In the genomic region with DNA sequence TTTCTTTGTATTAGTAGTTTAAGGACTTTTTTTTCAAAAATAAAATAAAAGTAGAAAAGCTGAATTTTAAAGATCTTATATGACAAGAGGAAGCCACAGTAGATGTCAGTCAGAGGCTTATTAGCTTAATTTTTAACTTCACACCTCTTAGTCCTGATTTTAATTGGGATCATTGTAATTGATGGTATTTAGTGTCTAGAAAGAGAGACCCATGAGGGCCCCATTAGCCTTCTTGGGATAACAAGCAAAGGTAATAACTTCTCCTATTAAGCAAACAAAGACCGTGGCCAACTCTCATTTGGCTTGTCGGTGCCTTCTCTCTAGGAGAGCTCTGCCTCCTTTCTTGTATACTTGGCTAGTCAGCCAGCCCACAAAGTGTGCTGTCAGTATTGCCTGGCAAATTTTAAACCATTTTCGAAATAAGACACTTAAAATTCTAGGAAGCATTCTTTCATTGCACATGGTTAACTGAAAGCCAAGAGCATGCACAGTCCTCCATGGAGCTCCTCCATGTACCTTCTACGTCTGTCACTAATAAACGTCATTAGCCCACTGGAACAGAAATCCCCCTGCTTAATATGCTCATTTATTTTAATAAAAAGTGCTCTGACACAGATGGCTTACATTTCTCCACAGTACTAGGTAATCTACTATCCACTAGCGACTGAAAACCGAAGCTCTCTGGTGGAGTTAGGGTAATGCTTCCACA, we compare ENCODE assay signal across 18 mouse cellular contexts.
DNase-seq lines count a peak whose midpoint lies in the region; ATAC-seq and TF ChIP-seq lines count a peak whose summit lies in the region.
"Had no signal": no experiment of that assay in that cellular context is flagged by ENCODE, and none has a peak within 500 bp of the region (broad histone marks: within the 10 kb centered on the region; RNA-seq: fewer than 3 reads in every experiment).

No protein-coding gene starts in this region.

- H3K4me2 ChIP-seq in midbrain, postnatal 0 days (ENCODE audit: low read depth, low read length, poor library complexity, severe bottlenecking): no peak overlapping the region
- H3K4me2 ChIP-seq in forebrain, postnatal 0 days (ENCODE audit: low read depth): no peak overlapping the region
- H3K4me2 ChIP-seq in neural tube, embryonic 14.5 days (ENCODE audit: low read depth, low read length): no peak overlapping the region
- no peak overlapping the region for H3K4me2 ChIP-seq in midbrain, embryonic 14.5 days (ENCODE audit: low read length)
- H3K4me2 ChIP-seq: heart, embryonic 12.5 days; limb, embryonic 12.5 days; liver, embryonic 13.5 days had no signal

- ATAC-seq in midbrain, postnatal 0 days (ENCODE audit: low FRiP score): no peak
- ATAC-seq in forebrain, postnatal 0 days: no peak
- ATAC-seq in neural tube, embryonic 14.5 days (ENCODE audit: low read depth): peak; percentile 51
- ATAC-seq in midbrain, embryonic 14.5 days (ENCODE audit: low FRiP score, low TSS enrichment): no peak
- ATAC-seq: intestine, embryonic 16.5 days had no signal

- no peaks in the 10 kb centered on the region for H3K4me1 ChIP-seq in midbrain, postnatal 0 days (ENCODE audit: insufficient read depth, low read length)
- H3K4me1 ChIP-seq in midbrain, embryonic 10.5 days: no peaks in the 10 kb centered on the region
- H3K4me1 ChIP-seq in forebrain, postnatal 0 days (ENCODE audit: insufficient read depth): no peaks in the 10 kb centered on the region
- no peaks in the 10 kb centered on the region for H3K4me1 ChIP-seq in neural tube, embryonic 14.5 days (ENCODE audit: control insufficient read depth, insufficient read depth, low read length)
- H3K4me1 ChIP-seq in midbrain, embryonic 14.5 days (ENCODE audit: control insufficient read depth, insufficient read depth, low read length): no peaks in the 10 kb centered on the region
- H3K4me1 ChIP-seq: heart, embryonic 12.5 days; limb, embryonic 12.5 days; liver, embryonic 13.5 days had no signal

- no peaks in the 10 kb centered on the region for H3K36me3 ChIP-seq in midbrain, postnatal 0 days (ENCODE audit: insufficient read depth, low read length)
- no peaks in the 10 kb centered on the region for H3K36me3 ChIP-seq in midbrain, embryonic 10.5 days
- no peaks in the 10 kb centered on the region for H3K36me3 ChIP-seq in forebrain, postnatal 0 days (ENCODE audit: insufficient read depth)
- no peaks in the 10 kb centered on the region for H3K36me3 ChIP-seq in neural tube, embryonic 14.5 days (ENCODE audit: control insufficient read depth, insufficient read depth, low read length)
- no peaks in the 10 kb centered on the region for H3K36me3 ChIP-seq in midbrain, embryonic 14.5 days (ENCODE audit: control insufficient read depth, insufficient read depth, low read length)
- H3K36me3 ChIP-seq: heart, embryonic 12.5 days; limb, embryonic 12.5 days; liver, embryonic 13.5 days had no signal

- H3K27me3 ChIP-seq in midbrain, postnatal 0 days (ENCODE audit: insufficient read depth, low read length): no peaks in the 10 kb centered on the region
- no peaks in the 10 kb centered on the region for H3K27me3 ChIP-seq in midbrain, embryonic 10.5 days (ENCODE audit: low read depth, poor library complexity, severe bottlenecking)
- H3K27me3 ChIP-seq in forebrain, postnatal 0 days (ENCODE audit: insufficient read depth, low read length): no peaks in the 10 kb centered on the region
- no peaks in the 10 kb centered on the region for H3K27me3 ChIP-seq in neural tube, embryonic 14.5 days (ENCODE audit: control insufficient read depth, insufficient read depth, low read length)
- no peaks in the 10 kb centered on the region for H3K27me3 ChIP-seq in midbrain, embryonic 14.5 days (ENCODE audit: control insufficient read depth, insufficient read depth, low read length)
- H3K27me3 ChIP-seq: CH12.LX; heart, embryonic 12.5 days; limb, embryonic 12.5 days; liver, embryonic 13.5 days had no signal

- no peak overlapping the region for H3K27ac ChIP-seq in midbrain, postnatal 0 days (ENCODE audit: low read depth, low read length)
- no peak overlapping the region for H3K27ac ChIP-seq in midbrain, embryonic 10.5 days (replicated peaks)
- no peak overlapping the region for H3K27ac ChIP-seq in forebrain, postnatal 0 days (ENCODE audit: low read depth, low read length)
- no peak overlapping the region for H3K27ac ChIP-seq in neural tube, embryonic 14.5 days (ENCODE audit: low read depth, low read length)
- no peak overlapping the region for H3K27ac ChIP-seq in midbrain, embryonic 14.5 days (replicated peaks; ENCODE audit: low read depth, low read length)
- H3K27ac ChIP-seq: kidney, postnatal 0 days; layer of hippocampus, adult 2 months; left cerebral cortex, adult 2 months; limb, embryonic 12.5 days; liver, embryonic 13.5 days had no signal

- H3K9me3 ChIP-seq in midbrain, postnatal 0 days (ENCODE audit: low read length): no peaks in the 10 kb centered on the region
- no peaks in the 10 kb centered on the region for H3K9me3 ChIP-seq in midbrain, embryonic 10.5 days (replicated peaks)
- no peaks in the 10 kb centered on the region for H3K9me3 ChIP-seq in forebrain, postnatal 0 days (ENCODE audit: low read length)
- H3K9me3 ChIP-seq in neural tube, embryonic 14.5 days (ENCODE audit: control insufficient read depth, low read length): no peaks in the 10 kb centered on the region
- H3K9me3 ChIP-seq in midbrain, embryonic 14.5 days (ENCODE audit: control insufficient read depth, low read length): no peaks in the 10 kb centered on the region
- H3K9me3 ChIP-seq: heart, embryonic 12.5 days; limb, embryonic 12.5 days; liver, embryonic 13.5 days had no signal

- H3K9ac ChIP-seq in midbrain, postnatal 0 days (replicated peaks; ENCODE audit: low read length, poor library complexity, severe bottlenecking): no peak overlapping the region
- no peak overlapping the region for H3K9ac ChIP-seq in forebrain, postnatal 0 days
- no peak overlapping the region for H3K9ac ChIP-seq in neural tube, embryonic 14.5 days (replicated peaks; ENCODE audit: low read depth, low read length)
- H3K9ac ChIP-seq in midbrain, embryonic 14.5 days (replicated peaks; ENCODE audit: low read length): no peak overlapping the region
- H3K9ac ChIP-seq: heart, embryonic 12.5 days; limb, embryonic 12.5 days; liver, embryonic 13.5 days had no signal

- 66% methylated on average over 7 of the region's 7 CpGs for WGBS in midbrain, postnatal 0 days
- 80% methylated on average over 7 of the region's 7 CpGs for WGBS in midbrain, embryonic 10.5 days
- WGBS in forebrain, postnatal 0 days: 40% methylated on average over 7 of the region's 7 CpGs
- 41% methylated on average over 7 of the region's 7 CpGs for WGBS in neural tube, embryonic 14.5 days
- WGBS in midbrain, embryonic 14.5 days: 68% methylated on average over 7 of the region's 7 CpGs

- no peak for TF ChIP-seq CTCF in midbrain, postnatal 0 days (IDR thresholded peaks at IDR 0.05)
- no peak for TF ChIP-seq CTCF in forebrain, postnatal 0 days (IDR thresholded peaks at IDR 0.05; ENCODE audit: low read depth)

- DNase-seq in cerebellum, postnatal 14 days: peak; percentile 21 to 59
- no peak for DNase-seq in cerebellum, adult 8-10 months
- DNase-seq in midbrain, postnatal 0 days (ENCODE audit: low spot score): peak; percentile 6
- DNase-seq in midbrain, embryonic 10.5 days (ENCODE audit: low spot score): no peak
- peak; percentile 5 for DNase-seq in forebrain, postnatal 0 days
- DNase-seq in right cerebral cortex, postnatal 14 days: no peak
- no peak for DNase-seq in midbrain, embryonic 14.5 days
- DNase-seq: adrenal gland, adult 2 months; liver, embryonic 13.5 days; thymus, adult 18-20 months had no signal

- no peak overlapping the region for H3K4me3 ChIP-seq in midbrain, postnatal 0 days (ENCODE audit: low read depth, low read length)
- no peak overlapping the region for H3K4me3 ChIP-seq in midbrain, embryonic 10.5 days
- H3K4me3 ChIP-seq in forebrain, postnatal 0 days (ENCODE audit: low read depth, low read length): no peak overlapping the region
- H3K4me3 ChIP-seq in neural tube, embryonic 14.5 days (ENCODE audit: low read depth, low read length): no peak overlapping the region
- H3K4me3 ChIP-seq in midbrain, embryonic 14.5 days (replicated peaks; ENCODE audit: low read depth, low read length): no peak overlapping the region
- H3K4me3 ChIP-seq: heart, embryonic 12.5 days; layer of hippocampus, adult 2 months; left cerebral cortex, adult 2 months; limb, embryonic 12.5 days; liver, embryonic 13.5 days had no signal

Comparison
In these comparisons a context has a peak if more than half of its experiments do, and no peak if none do; other contexts are left out.
1. DNase-seq: peak in cerebellum, postnatal 14 days (2 of 2), midbrain, postnatal 0 days (single experiment) and forebrain, postnatal 0 days (single experiment); none in cerebellum, adult 8-10 months (single experiment), midbrain, embryonic 10.5 days (single experiment), right cerebral cortex, postnatal 14 days (single experiment) and midbrain, embryonic 14.5 days (single experiment).